Mouse (Mus musculus): Measurements from ENCODE around the gene Tgm5. TPM values are rescaled to one million over a fixed set of nuclear protein-coding genes. Genes with fewer than 3 reads are reported as not detected.
"Not testable (repeated sequence)": the region's sequence is repeated elsewhere in the genome, so short reads cannot be mapped to it uniquely, and the experiment has no call there.

Tgm5 gene
- total and polyA plus RNA-seq, 2 experiments from 2014 or later, result 0.07 TPM; not detected in 1

- peaks cover 4% of the 10 kb centered on the region; the same call in 1 of the 2 replicates for H3K4me1 ChIP-seq (ENCODE audit: insufficient read depth)
- no peak overlapping the region for H3K4me3 ChIP-seq (ENCODE audit: low read depth, low read length)
- no peak overlapping the region for H3K9ac ChIP-seq
- H3K9me3 ChIP-seq (ENCODE audit: low read length), result no peaks in the 10 kb centered on the region
- no peak overlapping the region for H3K4me2 ChIP-seq (ENCODE audit: low read depth)
- H3K27ac ChIP-seq (ENCODE audit: low read depth, low read length), result no peak overlapping the region
- ATAC-seq (no peak), DNase-seq (no peak)
- no peaks in the 10 kb centered on the region for H3K27me3 ChIP-seq (ENCODE audit: insufficient read depth, low read length)
- WGBS, result 90% methylated on average over 7 of the region's 7 CpGs
- peaks cover 14% of the 10 kb centered on the region for H3K36me3 ChIP-seq (ENCODE audit: insufficient read depth)
- TF ChIP-seq CTCF (IDR thresholded peaks at IDR 0.05; ENCODE audit: low read depth), result no peak
Observed at GRCm38 (mm10) chr2:121004018-121004811, 81.4 kb downstream of the Tgm5 start.

GRCm38 (mm10) chr2:121003586-121003985, 82.1 kb downstream of the Tgm5 start:
- no peaks in the 10 kb centered on the region for H3K4me1 ChIP-seq (ENCODE audit: insufficient read depth)
- H3K27ac ChIP-seq (ENCODE audit: low read depth, low read length), result no peak overlapping the region
- ATAC-seq (no peak), DNase-seq (peak; percentile 2)
- H3K9me3 ChIP-seq (ENCODE audit: low read length), result no peaks in the 10 kb centered on the region
- 75% methylated on average over 2 of the region's 2 CpGs for WGBS
- no peak overlapping the region for H3K4me2 ChIP-seq (ENCODE audit: low read depth)
- TF ChIP-seq CTCF (IDR thresholded peaks at IDR 0.05; ENCODE audit: low read depth), result peak; percentile 40; the same call in 1 of the 2 replicates
- H3K4me3 ChIP-seq (ENCODE audit: low read depth, low read length), result no peak overlapping the region
- H3K9ac ChIP-seq, result no peak overlapping the region
- peaks cover 16% of the 10 kb centered on the region for H3K36me3 ChIP-seq (ENCODE audit: insufficient read depth)
- no peaks in the 10 kb centered on the region for H3K27me3 ChIP-seq (ENCODE audit: insufficient read depth, low read length)

- H3K4me3 ChIP-seq (ENCODE audit: low read depth, low read length), result no peak overlapping the region
- WGBS, result 87% methylated on average over 8 of the region's 8 CpGs
- no peak for DNase-seq
- no peak overlapping the region for H3K9ac ChIP-seq
- H3K4me1 ChIP-seq (ENCODE audit: insufficient read depth), result no peaks in the 10 kb centered on the region
- H3K36me3 ChIP-seq (ENCODE audit: insufficient read depth), result peaks cover 19% of the 10 kb centered on the region
- H3K9me3 ChIP-seq (ENCODE audit: low read length), result no peaks in the 10 kb centered on the region
- H3K4me2 ChIP-seq (ENCODE audit: low read depth), result no peak overlapping the region
- no peaks in the 10 kb centered on the region for H3K27me3 ChIP-seq (ENCODE audit: insufficient read depth, low read length)
- no peak for ATAC-seq
- H3K27ac ChIP-seq (ENCODE audit: low read depth, low read length), result no peak overlapping the region
- no peak for TF ChIP-seq CTCF (IDR thresholded peaks at IDR 0.05; ENCODE audit: low read depth)
Observed at GRCm38 (mm10) chr2:120998863-120999262, 86.8 kb downstream of the Tgm5 start.

GRCm38 (mm10) chr2:120996607-120997006, 89.0 kb downstream of the Tgm5 start:
- not testable (repeated sequence) for H3K4me1 ChIP-seq (ENCODE audit: insufficient read depth); H3K4me2 ChIP-seq (ENCODE audit: low read depth); H3K4me3 ChIP-seq (ENCODE audit: low read depth, low read length); H3K9ac ChIP-seq; ATAC-seq; H3K27ac ChIP-seq (ENCODE audit: low read depth, low read length); DNase-seq; H3K9me3 ChIP-seq (ENCODE audit: low read length); H3K27me3 ChIP-seq (ENCODE audit: insufficient read depth, low read length)
- H3K36me3 ChIP-seq (ENCODE audit: insufficient read depth), result peaks cover 23% of the 10 kb centered on the region
- WGBS, result 78% methylated on average over 1 of the region's 1 CpGs

Other genes with a start within 250 kb of the Tgm5 start
- 26.7 and 29.8 TPM in 2 replicates for gene Cdan1, start 235.7 kb downstream of the Tgm5 start, total RNA-seq (2014; rRNA removed)
- gene Cdan1, start 235.7 kb downstream of the Tgm5 start, polyA plus RNA-seq (2015; fragmentation: Nextera tagmentation; extraction: Ambion mirVana), result 2.9 and 4.3 TPM in 2 replicates
- 48.3 and 59.1 TPM in 2 replicates for gene Ttbk2, start 235.2 kb downstream of the Tgm5 start, total RNA-seq (2014; rRNA removed)
- gene Ttbk2, start 235.2 kb downstream of the Tgm5 start, polyA plus RNA-seq (2015; fragmentation: Nextera tagmentation; extraction: Ambion mirVana), result 4.4 and 7.4 TPM in 2 replicates
- gene Ubr1, start 115.1 kb downstream of the Tgm5 start, total RNA-seq (2014; rRNA removed), result 25.5 and 29.8 TPM in 2 replicates
- 14.6 and 25.0 TPM in 2 replicates for gene Ubr1, start 115.1 kb downstream of the Tgm5 start, polyA plus RNA-seq (2015; fragmentation: Nextera tagmentation; extraction: Ambion mirVana)
- 16.3 and 17.3 TPM in 2 replicates for gene Tmem62, start 108.8 kb downstream of the Tgm5 start, total RNA-seq (2014; rRNA removed)
- gene Tmem62, start 108.8 kb downstream of the Tgm5 start, polyA plus RNA-seq (2015; fragmentation: Nextera tagmentation; extraction: Ambion mirVana), result 9.3 and 11.6 TPM in 2 replicates
- gene Ccndbp1, start 77.4 kb downstream of the Tgm5 start, total RNA-seq (2014; rRNA removed), result 63.3 and 65.8 TPM in 2 replicates
- gene Ccndbp1, start 77.4 kb downstream of the Tgm5 start, polyA plus RNA-seq (2015; fragmentation: Nextera tagmentation; extraction: Ambion mirVana), result 82.0 and 85.0 TPM in 2 replicates
- gene Epb42, start 48.8 kb downstream of the Tgm5 start, total RNA-seq (2014; rRNA removed), result 0.46 TPM in 1 of 2 replicates, not detected in the other
- 0.06 TPM in 1 of 2 replicates, not detected in the other for gene Epb42, start 48.8 kb downstream of the Tgm5 start, polyA plus RNA-seq (2015; fragmentation: Nextera tagmentation; extraction: Ambion mirVana)
- gene Tgm7, start 24.0 kb upstream of the Tgm5 start, total RNA-seq (2014; rRNA removed), result not detected in 2 replicates
- not detected in 2 replicates for gene Tgm7, start 24.0 kb upstream of the Tgm5 start, polyA plus RNA-seq (2015; fragmentation: Nextera tagmentation; extraction: Ambion mirVana)
- 21.8 and 24.2 TPM in 2 replicates for gene Adal, start 54.6 kb upstream of the Tgm5 start, total RNA-seq (2014; rRNA removed)
- gene Adal, start 54.6 kb upstream of the Tgm5 start, polyA plus RNA-seq (2015; fragmentation: Nextera tagmentation; extraction: Ambion mirVana), result 19.4 and 23.4 TPM in 2 replicates
- gene Lcmt2, start 54.8 kb upstream of the Tgm5 start, total RNA-seq (2014; rRNA removed), result 8.6 and 12.0 TPM in 2 replicates
- 13.2 and 16.3 TPM in 2 replicates for gene Lcmt2, start 54.8 kb upstream of the Tgm5 start, polyA plus RNA-seq (2015; fragmentation: Nextera tagmentation; extraction: Ambion mirVana)
- 26.1 and 29.7 TPM in 2 replicates for gene Tubgcp4, start 84.8 kb upstream of the Tgm5 start, total RNA-seq (2014; rRNA removed)
- 12.4 and 18.5 TPM in 2 replicates for gene Tubgcp4, start 84.8 kb upstream of the Tgm5 start, polyA plus RNA-seq (2015; fragmentation: Nextera tagmentation; extraction: Ambion mirVana)
- 7.4 and 8.0 TPM in 2 replicates for gene Zscan29, start 85.3 kb upstream of the Tgm5 start, total RNA-seq (2014; rRNA removed)
- 3.5 and 4.9 TPM in 2 replicates for gene Zscan29, start 85.3 kb upstream of the Tgm5 start, polyA plus RNA-seq (2015; fragmentation: Nextera tagmentation; extraction: Ambion mirVana)
- 154 and 183 TPM in 2 replicates for gene Trp53bp1, start 185.6 kb upstream of the Tgm5 start, total RNA-seq (2014; rRNA removed)
- gene Trp53bp1, start 185.6 kb upstream of the Tgm5 start, polyA plus RNA-seq (2015; fragmentation: Nextera tagmentation; extraction: Ambion mirVana), result 49.9 and 80.9 TPM in 2 replicates
- gene Map1a, start 203.8 kb upstream of the Tgm5 start, total RNA-seq (2014; rRNA removed), result 75.6 and 76.0 TPM in 2 replicates
- 18.1 and 27.4 TPM in 2 replicates for gene Map1a, start 203.8 kb upstream of the Tgm5 start, polyA plus RNA-seq (2015; fragmentation: Nextera tagmentation; extraction: Ambion mirVana)

Data from forebrain, postnatal 0 days (tissue).